Mouse (Mus musculus): Measurements from ENCODE around the gene Pan3. TPM values are rescaled to one million over a fixed set of nuclear protein-coding genes. Genes with fewer than 3 reads are reported as not detected.

Pan3 gene
- polyA plus RNA-seq, 1 experiment from 2014 or later, result 29.9 TPM

- ATAC-seq (no peak), DNase-seq (no peak)
- Histone ChIP-seq H3K4me1 (ENCODE audit: insufficient read depth) (no peaks in the 10 kb centered on the region), H3K9me3 (ENCODE audit: low read length) (no peaks in the 10 kb centered on the region), H3K9ac (replicated peaks) (no peak overlapping the region), H3K27me3 (ENCODE audit: insufficient read depth, low read length) (no peaks in the 10 kb centered on the region), H3K27ac (ENCODE audit: low read depth) (no peak overlapping the region), H3K4me3 (ENCODE audit: low read depth, low read length) (no peak overlapping the region), H3K36me3 (replicated peaks; ENCODE audit: insufficient read depth, low read length) (peaks cover 13% of the 10 kb centered on the region; the same call in 1 of the 2 replicates), H3K4me2 (ENCODE audit: low read depth, low read length) (no peak overlapping the region)
- TF ChIP-seq CTCF (IDR thresholded peaks at IDR 0.05; ENCODE audit: low read depth), result no peak
- TF ChIP-seq EP300 (IDR thresholded peaks at IDR 0.05; ENCODE audit: low read depth), result no peak
- WGBS (ENCODE audit: insufficient replicate concordance), result 70% methylated on average over 2 of the region's 2 CpGs
Measured at GRCm38 (mm10) chr5:147502921-147503320, 73.0 kb downstream of the Pan3 start.

- H3K27ac ChIP-seq (ENCODE audit: low read depth), result no peak overlapping the region
- no peaks in the 10 kb centered on the region for H3K4me1 ChIP-seq (ENCODE audit: insufficient read depth)
- H3K4me2 ChIP-seq (ENCODE audit: low read depth, low read length), result no peak overlapping the region
- H3K27me3 ChIP-seq (ENCODE audit: insufficient read depth, low read length), result no peaks in the 10 kb centered on the region
- H3K9me3 ChIP-seq (ENCODE audit: low read length), result no peaks in the 10 kb centered on the region
- H3K36me3 ChIP-seq (replicated peaks; ENCODE audit: insufficient read depth, low read length), result no peaks in the 10 kb centered on the region
- WGBS (ENCODE audit: insufficient replicate concordance), result 88% methylated on average over 9 of the region's 9 CpGs
- H3K9ac ChIP-seq (replicated peaks), result no peak overlapping the region
- ATAC-seq (no peak), DNase-seq (no peak)
- no peak overlapping the region for H3K4me3 ChIP-seq (ENCODE audit: low read depth, low read length)
- no peak for TF ChIP-seq CTCF (IDR thresholded peaks at IDR 0.05; ENCODE audit: low read depth)
- TF ChIP-seq EP300 (IDR thresholded peaks at IDR 0.05; ENCODE audit: low read depth), result no peak
Measured at GRCm38 (mm10) chr5:147511350-147511749, 81.4 kb downstream of the Pan3 start.

- Histone ChIP-seq H3K4me1 (ENCODE audit: insufficient read depth) (no peaks in the 10 kb centered on the region), H3K27me3 (ENCODE audit: insufficient read depth, low read length) (no peaks in the 10 kb centered on the region), H3K27ac (ENCODE audit: low read depth) (no peak overlapping the region), H3K4me2 (ENCODE audit: low read depth, low read length) (no peak overlapping the region), H3K36me3 (replicated peaks; ENCODE audit: insufficient read depth, low read length) (peaks cover 61% of the 10 kb centered on the region), H3K9me3 (ENCODE audit: low read length) (no peaks in the 10 kb centered on the region), H3K9ac (replicated peaks) (no peak overlapping the region), H3K4me3 (ENCODE audit: low read depth, low read length) (no peak overlapping the region)
- ATAC-seq, result no peak
- TF ChIP-seq CTCF (IDR thresholded peaks at IDR 0.05; ENCODE audit: low read depth) (no peak), EP300 (IDR thresholded peaks at IDR 0.05; ENCODE audit: low read depth) (no peak)
- WGBS (ENCODE audit: insufficient replicate concordance), result 48% methylated on average over 6 of the region's 6 CpGs
- no peak for DNase-seq
Measured at GRCm38 (mm10) chr5:147527006-147527405, 97.0 kb downstream of the Pan3 start.

DNA sequence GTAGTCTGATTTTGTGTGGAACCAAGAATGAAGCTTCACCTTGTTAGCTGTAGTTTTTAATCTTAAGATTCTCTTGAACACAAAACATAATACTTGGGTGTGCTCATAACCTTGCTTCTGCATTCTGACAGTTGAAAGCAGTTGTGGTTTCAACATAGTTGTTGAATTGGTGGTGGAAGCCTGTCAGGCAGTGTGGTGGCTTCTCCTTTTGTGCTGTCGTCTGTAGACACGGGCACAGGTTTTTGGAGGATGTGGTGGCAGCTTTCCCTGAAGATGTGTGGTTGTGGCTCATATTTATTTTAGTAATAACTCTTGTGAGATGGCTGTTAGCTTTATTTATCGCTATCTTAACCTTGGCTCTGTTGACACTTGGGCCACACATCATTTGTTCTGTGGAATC lies 97.8 kb downstream of the Pan3 start:
- H3K4me1 ChIP-seq (ENCODE audit: insufficient read depth), result no peaks in the 10 kb centered on the region
- peak; percentile 25 for ATAC-seq
- H3K9me3 ChIP-seq (ENCODE audit: low read length), result no peaks in the 10 kb centered on the region
- TF ChIP-seq CTCF (IDR thresholded peaks at IDR 0.05; ENCODE audit: low read depth) (no peak), EP300 (IDR thresholded peaks at IDR 0.05; ENCODE audit: low read depth) (no peak)
- no peak overlapping the region for H3K4me3 ChIP-seq (ENCODE audit: low read depth, low read length)
- WGBS (ENCODE audit: insufficient replicate concordance), result 46% methylated on average over 3 of the region's 3 CpGs
- no peaks in the 10 kb centered on the region for H3K27me3 ChIP-seq (ENCODE audit: insufficient read depth, low read length)
- no peak overlapping the region for H3K27ac ChIP-seq (ENCODE audit: low read depth)
- no peak for DNase-seq
- no peak overlapping the region for H3K9ac ChIP-seq (replicated peaks)
- H3K4me2 ChIP-seq (ENCODE audit: low read depth, low read length), result no peak overlapping the region
- peaks cover 60% of the 10 kb centered on the region for H3K36me3 ChIP-seq (replicated peaks; ENCODE audit: insufficient read depth, low read length)

- Histone ChIP-seq H3K27ac (ENCODE audit: low read depth) (no peak overlapping the region), H3K9me3 (ENCODE audit: low read length) (no peaks in the 10 kb centered on the region), H3K4me3 (ENCODE audit: low read depth, low read length) (no peak overlapping the region), H3K4me2 (ENCODE audit: low read depth, low read length) (no peak overlapping the region), H3K4me1 (ENCODE audit: insufficient read depth) (no peaks in the 10 kb centered on the region), H3K36me3 (replicated peaks; ENCODE audit: insufficient read depth, low read length) (peaks cover 63% of the 10 kb centered on the region), H3K9ac (replicated peaks) (no peak overlapping the region), H3K27me3 (ENCODE audit: insufficient read depth, low read length) (no peaks in the 10 kb centered on the region)
- ATAC-seq (no peak), DNase-seq (no peak)
- WGBS (ENCODE audit: insufficient replicate concordance), result 77% methylated on average over 6 of the region's 6 CpGs
- TF ChIP-seq EP300 (IDR thresholded peaks at IDR 0.05; ENCODE audit: low read depth) (no peak), CTCF (IDR thresholded peaks at IDR 0.05; ENCODE audit: low read depth) (no peak)
Measured at GRCm38 (mm10) chr5:147532031-147532430, 102.1 kb downstream of the Pan3 start.

GRCm38 (mm10) chr5:147539409-147539808 lies 109.4 kb downstream of the Pan3 start:
- H3K36me3 ChIP-seq (replicated peaks; ENCODE audit: insufficient read depth, low read length), result peaks cover 67% of the 10 kb centered on the region
- TF ChIP-seq CTCF (IDR thresholded peaks at IDR 0.05; ENCODE audit: low read depth), result no peak
- TF ChIP-seq EP300 (IDR thresholded peaks at IDR 0.05; ENCODE audit: low read depth), result no peak

GRCm38 (mm10) chr5:147539815-147540214 lies 109.9 kb downstream of the Pan3 start:
- Histone ChIP-seq H3K27ac (ENCODE audit: low read depth) (no peak overlapping the region), H3K9ac (replicated peaks) (no peak overlapping the region), H3K4me3 (ENCODE audit: low read depth, low read length) (no peak overlapping the region), H3K27me3 (ENCODE audit: insufficient read depth, low read length) (no peaks in the 10 kb centered on the region), H3K4me2 (ENCODE audit: low read depth, low read length) (no peak overlapping the region), H3K36me3 (replicated peaks; ENCODE audit: insufficient read depth, low read length) (peaks cover 67% of the 10 kb centered on the region), H3K9me3 (ENCODE audit: low read length) (no peaks in the 10 kb centered on the region), H3K4me1 (ENCODE audit: insufficient read depth) (no peaks in the 10 kb centered on the region)
- ATAC-seq, result no peak
- 73% methylated on average over 4 of the region's 4 CpGs for WGBS (ENCODE audit: insufficient replicate concordance)
- TF ChIP-seq EP300 (IDR thresholded peaks at IDR 0.05; ENCODE audit: low read depth) (no peak), CTCF (IDR thresholded peaks at IDR 0.05; ENCODE audit: low read depth) (no peak)
- no peak for DNase-seq

More at GRCm38 (mm10) chr5:147539409-147539808, 109.4 kb downstream of the Pan3 start:
- Histone ChIP-seq H3K9me3 (ENCODE audit: low read length) (no peaks in the 10 kb centered on the region), H3K4me2 (ENCODE audit: low read depth, low read length) (no peak overlapping the region), H3K9ac (replicated peaks) (no peak overlapping the region), H3K4me1 (ENCODE audit: insufficient read depth) (no peaks in the 10 kb centered on the region), H3K4me3 (ENCODE audit: low read depth, low read length) (no peak overlapping the region), H3K27ac (ENCODE audit: low read depth) (no peak overlapping the region), H3K27me3 (ENCODE audit: insufficient read depth, low read length) (no peaks in the 10 kb centered on the region)
- DNase-seq (no peak), ATAC-seq (no peak)
- WGBS (ENCODE audit: insufficient replicate concordance), result 88% methylated on average over 4 of the region's 4 CpGs
